Mouse (Mus musculus): ENCODE measurements around the gene Gnas. TPM values are rescaled to one million over a fixed set of nuclear protein-coding genes. Genes with fewer than 3 reads are reported as not detected.

Gene Gnas
- polyA plus RNA-seq, 1 experiment from 2014 or later = 1,162 TPM

GRCm38 (mm10) chr2:174270416-174270815 is 13.7 kb upstream of the Gnas start:
- DNase-seq (ENCODE audit: low spot score, missing footprints) (peak; percentile 77), ATAC-seq (ENCODE audit: low FRiP score) (no peak)
- H3K4me3 ChIP-seq (ENCODE audit: low read depth, low read length) = no peak overlapping the region
- H3K9ac ChIP-seq (ENCODE audit: low read length) = no peak overlapping the region
- no peaks in the 10 kb centered on the region for H3K27me3 ChIP-seq (ENCODE audit: control insufficient read depth, insufficient read depth, low read length)
- H3K4me2 ChIP-seq = no peak overlapping the region
- WGBS = 80% methylated on average over 7 of the region's 7 CpGs
- no peaks in the 10 kb centered on the region for H3K4me1 ChIP-seq (ENCODE audit: control insufficient read depth, insufficient read depth, low read length)
- H3K9me3 ChIP-seq (ENCODE audit: control insufficient read depth, low read length) = no peaks in the 10 kb centered on the region
- no peak overlapping the region for H3K27ac ChIP-seq (ENCODE audit: low read depth, low read length)
- peaks cover 9% of the 10 kb centered on the region for H3K36me3 ChIP-seq (ENCODE audit: control insufficient read depth, insufficient read depth, low read length)

DNA sequence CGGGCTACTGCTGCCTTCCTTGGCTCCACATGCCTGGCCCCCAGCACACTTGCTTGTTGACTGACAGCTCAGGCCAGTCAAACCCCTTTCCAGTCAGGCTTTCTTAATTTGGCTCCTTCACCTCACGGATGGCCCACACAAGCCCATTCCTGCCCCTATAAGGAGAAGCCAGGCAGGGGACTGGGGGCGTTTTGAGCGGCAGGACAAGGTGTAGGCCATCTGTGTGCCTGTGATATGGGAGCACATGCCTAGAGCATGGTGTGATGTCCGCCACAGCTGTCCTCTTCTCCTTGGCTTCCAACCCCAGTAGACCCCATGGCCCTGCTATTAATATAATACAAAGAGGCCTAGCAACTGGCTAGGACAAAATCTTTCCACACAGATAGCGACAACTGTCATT is 12.7 kb upstream of the Gnas start:
- no peak for DNase-seq (ENCODE audit: low spot score, missing footprints)
- Histone ChIP-seq H3K9ac (ENCODE audit: low read length) (no peak overlapping the region), H3K4me2 (no peak overlapping the region), H3K4me3 (ENCODE audit: low read depth, low read length) (no peak overlapping the region), H3K27ac (ENCODE audit: low read depth, low read length) (no peak overlapping the region), H3K27me3 (ENCODE audit: control insufficient read depth, insufficient read depth, low read length) (no peaks in the 10 kb centered on the region), H3K9me3 (ENCODE audit: control insufficient read depth, low read length) (no peaks in the 10 kb centered on the region), H3K4me1 (ENCODE audit: control insufficient read depth, insufficient read depth, low read length) (no peaks in the 10 kb centered on the region), H3K36me3 (ENCODE audit: control insufficient read depth, insufficient read depth, low read length) (peaks cover 6% of the 10 kb centered on the region)
- no peak for ATAC-seq (ENCODE audit: low FRiP score)
- 84% methylated on average over 6 of the region's 6 CpGs for WGBS

- Histone ChIP-seq H3K4me3 (ENCODE audit: low read depth, low read length) (no peak overlapping the region), H3K9ac (ENCODE audit: low read length) (no peak overlapping the region), H3K27me3 (ENCODE audit: control insufficient read depth, insufficient read depth, low read length) (no peaks in the 10 kb centered on the region), H3K9me3 (ENCODE audit: control insufficient read depth, low read length) (no peaks in the 10 kb centered on the region), H3K27ac (ENCODE audit: low read depth, low read length) (no peak overlapping the region), H3K4me1 (ENCODE audit: control insufficient read depth, insufficient read depth, low read length) (no peaks in the 10 kb centered on the region), H3K36me3 (ENCODE audit: control insufficient read depth, insufficient read depth, low read length) (peaks cover 2% of the 10 kb centered on the region; the same call in 1 of the 2 replicates), H3K4me2 (no peak overlapping the region)
- no peak for ATAC-seq (ENCODE audit: low FRiP score)
- 87% methylated on average over 5 of the region's 5 CpGs for whole genome bisulfite sequencing
- no peak for DNase-seq (ENCODE audit: low spot score, missing footprints)
These were observed 11.0 kb upstream of the Gnas start for GRCm38 (mm10) chr2:174273131-174273530.

DNA sequence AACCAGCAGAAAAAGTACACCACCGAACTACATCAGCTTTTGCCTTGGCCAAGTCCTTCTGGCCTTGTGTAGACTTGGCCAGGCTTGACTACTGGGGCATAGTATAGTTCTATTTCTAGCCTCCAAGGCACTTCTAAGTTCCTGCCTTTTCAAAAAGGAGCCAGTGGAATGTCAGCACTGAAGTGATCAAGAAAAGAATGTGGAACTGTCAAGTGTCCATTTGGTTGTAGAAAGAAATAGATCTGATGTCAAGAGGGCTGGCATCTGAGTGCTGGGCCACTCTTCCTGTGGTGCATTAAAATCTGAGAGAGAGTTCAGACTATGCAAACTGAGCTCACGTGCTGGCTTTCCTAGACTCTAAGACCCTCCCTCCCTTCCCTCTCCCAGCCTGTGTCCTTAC is 10.2 kb upstream of the Gnas start:
- Histone ChIP-seq H3K27ac (ENCODE audit: low read depth, low read length) (no peak overlapping the region), H3K9ac (ENCODE audit: low read length) (no peak overlapping the region), H3K36me3 (ENCODE audit: control insufficient read depth, insufficient read depth, low read length) (peaks cover 2% of the 10 kb centered on the region; the same call in 1 of the 2 replicates), H3K27me3 (ENCODE audit: control insufficient read depth, insufficient read depth, low read length) (no peaks in the 10 kb centered on the region), H3K4me3 (ENCODE audit: low read depth, low read length) (no peak overlapping the region), H3K9me3 (ENCODE audit: control insufficient read depth, low read length) (no peaks in the 10 kb centered on the region), H3K4me1 (ENCODE audit: control insufficient read depth, insufficient read depth, low read length) (no peaks in the 10 kb centered on the region), H3K4me2 (no peak overlapping the region)
- 86% methylated on average over 2 of the region's 2 CpGs for WGBS
- DNase-seq (ENCODE audit: low spot score, missing footprints) (no peak), ATAC-seq (ENCODE audit: low FRiP score) (no peak)

DNA sequence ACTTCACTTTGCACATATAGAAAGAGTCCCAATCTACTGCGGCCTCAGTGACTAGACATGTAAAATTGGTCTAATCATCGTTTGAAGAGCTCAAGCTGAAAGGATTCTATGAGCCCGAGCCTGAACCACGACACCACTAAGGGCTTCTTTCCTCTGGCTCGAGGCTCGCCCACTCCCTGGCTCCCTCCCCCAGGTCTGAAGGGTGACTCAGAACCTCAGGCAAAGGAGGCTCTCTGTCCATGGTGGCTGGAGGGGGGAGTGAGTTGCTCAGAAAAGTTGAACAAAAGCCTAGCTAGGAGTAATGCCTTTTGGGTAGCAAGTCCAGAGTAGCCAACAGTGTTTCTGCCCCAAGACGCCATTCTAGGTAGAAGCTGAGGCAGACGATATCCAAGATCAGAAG is 4.3 kb upstream of the Gnas start:
- no peak for ATAC-seq (ENCODE audit: low FRiP score)
- WGBS = 81% methylated on average over 8 of the region's 8 CpGs
- H3K36me3 ChIP-seq (ENCODE audit: control insufficient read depth, insufficient read depth, low read length) = peaks cover 19% of the 10 kb centered on the region

GRCm38 (mm10) chr2:174283341-174283740 is 779 bp upstream of the Gnas start:
- Histone ChIP-seq H3K4me3 (ENCODE audit: low read depth, low read length) (peak overlapping the region; percentile 11; the same call in 1 of the 2 replicates), H3K4me1 (ENCODE audit: control insufficient read depth, insufficient read depth, low read length) (peaks cover 2% of the 10 kb centered on the region; the same call in 1 of the 2 replicates), H3K4me2 (peak overlapping the region; percentile 47), H3K9me3 (ENCODE audit: control insufficient read depth, low read length) (peaks cover 19% of the 10 kb centered on the region; the same call in 1 of the 2 replicates), H3K27me3 (ENCODE audit: control insufficient read depth, insufficient read depth, low read length) (peaks cover 38% of the 10 kb centered on the region), H3K36me3 (ENCODE audit: control insufficient read depth, insufficient read depth, low read length) (peaks cover 46% of the 10 kb centered on the region), H3K27ac (ENCODE audit: low read depth, low read length) (no peak overlapping the region), H3K9ac (ENCODE audit: low read length) (no peak overlapping the region)
- no peak for ATAC-seq (ENCODE audit: low FRiP score)
- no peak for DNase-seq (ENCODE audit: low spot score, missing footprints)
- WGBS = 55% methylated on average over 11 of the region's 11 CpGs

More for the DNA sequence above, 4.3 kb upstream of the Gnas start:
- H3K4me3 ChIP-seq (ENCODE audit: low read depth, low read length) = no peak overlapping the region
- no peak overlapping the region for H3K27ac ChIP-seq (ENCODE audit: low read depth, low read length)
- peaks cover 2% of the 10 kb centered on the region; the same call in 1 of the 2 replicates for H3K4me1 ChIP-seq (ENCODE audit: control insufficient read depth, insufficient read depth, low read length)
- peaks cover 2% of the 10 kb centered on the region; the same call in 1 of the 2 replicates for H3K9me3 ChIP-seq (ENCODE audit: control insufficient read depth, low read length)
- no peak overlapping the region for H3K9ac ChIP-seq (ENCODE audit: low read length)
- H3K27me3 ChIP-seq (ENCODE audit: control insufficient read depth, insufficient read depth, low read length) = peaks cover 8% of the 10 kb centered on the region
- no peak for DNase-seq (ENCODE audit: low spot score, missing footprints)
- no peak overlapping the region for H3K4me2 ChIP-seq

GRCm38 (mm10) chr2:174284807-174285457 is 812 bp downstream of the Gnas start:
- no peak for DNase-seq (ENCODE audit: low spot score, missing footprints)
- WGBS = 42% methylated on average over 58 of the region's 58 CpGs
- no peak overlapping the region for H3K27ac ChIP-seq (ENCODE audit: low read depth, low read length)
- peak overlapping the region; percentile 25 for H3K4me3 ChIP-seq (ENCODE audit: low read depth, low read length)
- H3K9me3 ChIP-seq (ENCODE audit: control insufficient read depth, low read length) = peaks cover 19% of the 10 kb centered on the region; the same call in 1 of the 2 replicates
- peak overlapping the region; percentile 47 for H3K4me2 ChIP-seq
- ATAC-seq (ENCODE audit: low FRiP score) = peak; percentile 55
- peaks cover 46% of the 10 kb centered on the region for H3K36me3 ChIP-seq (ENCODE audit: control insufficient read depth, insufficient read depth, low read length)
- peaks cover 2% of the 10 kb centered on the region; the same call in 1 of the 2 replicates for H3K4me1 ChIP-seq (ENCODE audit: control insufficient read depth, insufficient read depth, low read length)
- no peak overlapping the region for H3K9ac ChIP-seq (ENCODE audit: low read length)
- H3K27me3 ChIP-seq (ENCODE audit: control insufficient read depth, insufficient read depth, low read length) = peaks cover 38% of the 10 kb centered on the region

DNA sequence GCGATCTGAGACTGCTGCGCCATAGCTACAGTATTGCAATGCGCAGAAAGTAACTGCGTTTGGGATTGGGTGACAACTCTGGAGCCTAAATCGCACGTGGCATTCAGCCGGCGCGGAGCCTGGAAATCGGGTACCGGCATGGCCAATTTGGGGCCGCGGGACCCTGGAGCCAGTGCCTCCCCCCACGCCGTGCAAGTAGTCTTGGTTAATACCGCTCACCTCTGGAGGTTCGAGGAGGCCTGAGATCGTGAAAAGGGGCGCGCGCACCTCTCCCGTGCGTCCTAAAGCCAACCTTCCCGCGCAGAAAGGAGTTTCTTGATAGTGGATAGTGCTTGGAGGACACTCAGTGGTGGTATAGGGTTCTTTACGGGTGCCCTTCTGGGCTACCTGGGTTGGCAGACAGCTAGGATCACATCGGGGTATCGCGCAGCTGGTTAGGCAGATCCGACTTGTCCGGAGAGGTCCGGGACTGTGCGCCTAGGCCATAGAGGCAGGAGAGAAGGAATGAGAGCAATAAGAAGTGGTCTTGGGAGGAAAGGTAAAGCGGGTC is 1.9 kb downstream of the Gnas start:
- no peak overlapping the region for H3K4me3 ChIP-seq (ENCODE audit: low read depth, low read length)
- no peak for ATAC-seq (ENCODE audit: low FRiP score)
- no peak for DNase-seq (ENCODE audit: low spot score, missing footprints)
- peaks cover 19% of the 10 kb centered on the region; the same call in 1 of the 2 replicates for H3K9me3 ChIP-seq (ENCODE audit: control insufficient read depth, low read length)
- peaks cover 2% of the 10 kb centered on the region for H3K4me1 ChIP-seq (ENCODE audit: control insufficient read depth, insufficient read depth, low read length)
- no peak overlapping the region for H3K9ac ChIP-seq (ENCODE audit: low read length)
- peaks cover 38% of the 10 kb centered on the region for H3K27me3 ChIP-seq (ENCODE audit: control insufficient read depth, insufficient read depth, low read length)
- peaks cover 46% of the 10 kb centered on the region for H3K36me3 ChIP-seq (ENCODE audit: control insufficient read depth, insufficient read depth, low read length)
- 48% methylated on average over 34 of the region's 34 CpGs for WGBS
- no peak overlapping the region for H3K4me2 ChIP-seq
- H3K27ac ChIP-seq (ENCODE audit: low read depth, low read length) = no peak overlapping the region

DNA sequence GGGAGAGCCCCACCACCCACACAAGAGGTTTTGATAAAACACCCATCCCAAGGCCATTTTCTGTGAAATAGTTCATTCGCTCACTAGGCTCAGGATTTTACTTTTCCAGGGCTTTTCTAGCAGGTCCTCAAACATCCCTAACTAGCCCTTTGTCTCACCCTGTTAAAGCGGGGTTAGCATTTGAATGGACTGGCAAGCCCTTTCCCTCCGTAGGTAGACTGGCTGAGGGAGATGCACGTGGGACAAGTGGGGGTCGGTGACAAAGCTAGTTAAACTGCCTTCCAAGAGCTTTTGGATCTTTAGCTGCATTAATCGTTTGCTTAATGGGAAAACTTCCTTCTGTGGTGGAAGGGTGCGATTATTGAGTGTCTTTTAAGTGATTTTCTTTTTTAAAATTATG is 3.8 kb downstream of the Gnas start:
- Histone ChIP-seq H3K36me3 (ENCODE audit: control insufficient read depth, insufficient read depth, low read length) (peaks cover 42% of the 10 kb centered on the region), H3K27me3 (ENCODE audit: control insufficient read depth, insufficient read depth, low read length) (peaks cover 38% of the 10 kb centered on the region), H3K9me3 (ENCODE audit: control insufficient read depth, low read length) (peaks cover 19% of the 10 kb centered on the region; the same call in 1 of the 2 replicates), H3K27ac (ENCODE audit: low read depth, low read length) (no peak overlapping the region), H3K4me2 (no peak overlapping the region), H3K4me1 (ENCODE audit: control insufficient read depth, insufficient read depth, low read length) (peaks cover 11% of the 10 kb centered on the region), H3K4me3 (ENCODE audit: low read depth, low read length) (no peak overlapping the region), H3K9ac (ENCODE audit: low read length) (no peak overlapping the region)
- WGBS = 31% methylated on average over 7 of the region's 7 CpGs
- DNase-seq (ENCODE audit: low spot score, missing footprints) = no peak
- ATAC-seq (ENCODE audit: low FRiP score) = no peak

Data from midbrain, embryonic 11.5 days (tissue).